Mouse (Mus musculus): Measurements from ENCODE around the gene 1700042G07Rik.

Gene 1700042G07Rik

DNA sequence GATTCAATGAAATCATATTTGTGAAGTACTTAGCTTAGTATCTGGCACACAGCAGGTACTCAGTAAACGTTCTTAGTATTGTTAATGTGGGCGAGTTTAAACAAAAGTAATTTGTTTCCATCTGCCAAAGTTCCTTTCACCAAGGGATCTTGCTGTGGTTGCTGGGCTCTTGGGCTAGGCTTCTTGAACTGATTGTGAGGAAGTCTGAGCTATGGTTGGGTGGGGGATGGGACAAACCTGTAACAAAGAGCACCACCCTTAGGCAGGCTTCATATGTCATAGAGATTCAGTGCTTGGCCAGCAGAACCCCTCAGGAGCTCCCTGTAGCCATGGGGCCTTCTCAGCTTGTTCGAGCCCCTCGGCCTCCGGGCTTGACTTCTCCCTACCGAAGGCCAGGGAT is at the start of gene 1700042G07Rik, which contains the start of gene Gm49337:
1700042G07Rik (plus strand) TSS at position 301 of the 400 bp plus-strand sequence.
Gm49337 (plus strand) TSS at position 313 of the 400 bp plus-strand sequence.
- DNase-seq (ENCODE audit: low read depth, low spot score), result no peak

DNA sequence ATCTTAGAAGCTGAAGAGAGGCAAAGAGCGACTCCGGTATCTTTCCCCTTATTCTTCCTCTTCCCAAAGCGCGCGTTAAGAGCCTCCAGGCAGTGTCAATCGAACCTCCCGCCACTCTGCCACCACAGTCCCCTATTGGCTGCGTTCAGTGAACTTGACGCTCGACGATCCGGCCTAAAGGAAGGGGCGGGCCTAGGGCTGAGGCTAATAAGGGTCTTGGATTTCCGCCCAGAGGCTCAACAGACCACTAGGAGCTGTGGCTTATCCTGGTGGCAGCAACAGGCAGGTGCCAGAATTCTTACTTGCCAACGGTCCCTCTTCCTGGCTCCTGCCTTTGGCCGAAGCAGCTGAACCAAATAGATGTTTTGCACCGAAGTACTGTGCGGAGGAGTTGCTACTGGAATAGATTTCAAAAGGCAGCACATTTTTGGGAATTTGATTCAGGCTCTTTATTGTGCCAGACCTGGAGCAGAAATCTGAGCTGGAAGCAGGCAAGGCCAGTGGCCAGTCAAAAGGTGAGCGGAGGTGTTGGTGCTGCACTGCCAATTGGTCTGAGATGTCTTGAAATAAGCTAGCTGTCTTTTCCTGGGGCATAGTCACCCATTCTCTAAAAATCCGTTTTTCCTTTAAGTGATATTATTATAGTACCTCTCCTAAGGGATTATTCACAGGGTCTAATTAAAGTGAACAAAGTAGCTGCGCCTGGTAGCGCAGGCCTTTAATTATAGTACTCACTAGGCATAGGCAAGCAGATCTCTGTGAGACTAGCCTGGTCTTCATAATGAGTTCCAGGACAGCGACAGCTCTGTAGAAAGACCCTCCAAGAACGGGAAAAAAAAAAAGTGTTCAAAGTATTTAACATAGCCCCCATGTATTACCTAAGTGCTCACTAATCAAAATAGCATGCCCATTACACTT is 49.3 kb upstream of the 1700042G07Rik start, which contains the start of the genes Rad54l and Pomgnt1:
Rad54l (minus strand) TSS at position 89 of the 918 bp plus-strand sequence.
Pomgnt1 (plus strand) TSS at position 239 of the 918 bp plus-strand sequence.
- peak; percentile 92 for DNase-seq (ENCODE audit: low read depth, low spot score)

DNA sequence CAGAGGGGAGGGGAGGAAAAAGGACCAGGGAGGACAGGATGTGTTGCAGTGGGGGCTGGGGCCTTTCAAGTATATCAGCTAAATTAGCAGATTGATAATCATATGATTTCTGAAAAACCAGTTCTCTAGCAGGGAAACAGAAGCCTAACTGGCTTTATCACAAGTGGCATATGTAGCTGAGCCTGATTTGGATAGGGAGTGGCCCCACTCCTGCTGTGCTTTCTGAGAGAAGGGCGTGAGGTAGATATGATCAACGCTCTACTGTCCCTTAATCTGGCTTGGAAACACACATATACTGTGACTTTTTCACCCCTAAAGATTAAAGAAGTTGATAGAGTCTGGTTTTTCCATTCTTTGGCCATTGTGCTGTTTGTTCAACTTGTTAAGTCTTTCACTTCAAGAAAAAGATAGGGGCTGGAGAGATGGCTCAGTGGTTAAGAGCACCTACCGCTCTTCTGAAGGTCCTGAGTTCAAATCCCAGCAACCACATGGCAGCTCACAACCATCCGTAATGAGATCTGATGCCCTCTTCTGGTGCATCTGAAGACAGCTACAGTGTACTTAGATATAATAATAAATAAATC is 47.3 kb upstream of the 1700042G07Rik start:
- DNase-seq (ENCODE audit: low read depth, low spot score), result no peak

DNA sequence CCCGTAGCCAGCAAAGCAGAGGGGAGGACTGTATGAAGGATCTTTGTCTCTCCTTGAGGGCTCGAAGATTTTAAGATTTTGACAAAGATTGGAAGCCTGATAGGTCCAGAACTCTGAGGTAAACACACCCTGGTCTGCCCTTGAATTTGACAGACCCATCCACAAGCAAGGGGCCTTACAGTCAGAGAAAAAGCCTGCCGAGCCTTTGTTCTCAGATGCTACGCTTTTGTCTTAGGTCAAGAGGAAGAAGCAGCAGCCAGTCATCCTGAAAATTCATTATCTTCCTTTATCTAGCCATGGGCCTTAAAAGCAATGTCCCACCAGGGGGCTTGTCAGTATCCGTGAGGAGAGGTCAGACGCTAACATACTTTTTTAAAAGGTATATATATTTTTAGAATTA is 45.2 kb upstream of the 1700042G07Rik start:
- no peak for DNase-seq (ENCODE audit: low read depth, low spot score)

DNA sequence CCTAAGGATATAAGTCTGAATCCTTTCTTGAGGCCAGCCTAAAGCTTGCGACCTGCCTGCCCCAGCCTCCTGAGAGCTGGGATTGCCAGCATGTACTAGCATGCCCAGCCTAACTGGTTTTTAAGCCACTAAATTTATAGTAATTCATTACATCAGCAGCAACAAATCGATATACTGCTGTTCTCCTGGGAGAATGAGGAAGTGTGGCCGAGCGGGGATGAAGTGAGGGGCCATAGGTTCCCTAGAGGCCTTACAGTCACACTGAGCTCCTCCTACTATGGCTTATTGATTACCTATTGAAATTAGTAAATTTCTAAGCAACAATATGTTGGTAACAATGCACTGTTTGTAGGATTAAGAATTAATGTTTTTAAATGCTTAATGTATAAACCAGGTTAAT is 40.0 kb upstream of the 1700042G07Rik start:
- no peak for DNase-seq (ENCODE audit: low read depth, low spot score)

DNA sequence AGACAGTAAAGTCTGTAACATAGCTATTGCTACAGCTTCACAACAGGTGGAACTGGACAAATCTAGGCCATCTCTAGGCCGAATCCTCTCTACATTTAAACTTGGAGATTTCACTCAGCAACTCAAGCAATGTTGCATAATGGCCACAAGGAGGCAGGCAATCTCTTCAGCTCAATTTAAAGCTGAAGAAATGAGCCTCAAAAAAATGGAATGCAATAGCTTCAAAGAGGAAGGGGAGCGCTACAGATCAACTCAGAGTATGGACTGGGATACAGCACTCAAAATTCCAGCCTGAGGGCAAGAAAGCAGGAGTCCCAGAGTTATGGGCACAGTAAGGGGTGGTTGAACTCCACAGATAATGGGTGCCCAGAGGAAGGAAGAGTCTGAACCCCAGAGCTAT is 38.2 kb upstream of the 1700042G07Rik start:
- DNase-seq (ENCODE audit: low read depth, low spot score), result peak; percentile 36

DNA sequence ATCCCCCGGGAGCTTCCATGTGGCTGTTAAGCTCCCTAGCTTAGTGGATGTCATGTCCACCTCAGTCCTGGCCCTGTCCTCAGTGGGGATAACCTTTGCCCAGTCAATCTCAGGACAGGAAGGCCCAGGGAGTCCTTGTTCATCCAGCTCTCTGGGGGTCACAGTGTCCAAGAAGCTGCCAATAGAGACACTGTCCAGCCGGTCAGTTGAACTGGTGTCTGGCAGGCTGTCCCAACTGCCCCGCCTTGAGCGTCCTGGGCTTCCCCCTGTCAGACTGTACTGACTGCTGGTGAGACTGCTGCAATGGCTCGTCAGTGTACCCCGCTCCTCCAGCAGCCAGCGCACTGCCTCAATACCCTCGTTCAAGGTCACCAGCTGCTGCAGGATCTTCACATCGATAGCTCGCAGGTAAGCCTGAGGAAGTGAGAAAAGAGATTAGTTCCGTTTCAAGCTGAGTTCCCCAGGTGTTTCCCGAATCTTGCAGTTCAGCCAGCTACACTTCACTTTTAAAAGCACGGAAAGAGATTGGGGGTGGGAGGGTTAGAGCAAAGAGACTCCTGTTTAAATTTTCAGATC is 35.7 kb upstream of the 1700042G07Rik start:
- DNase-seq (ENCODE audit: low read depth, low spot score), result no peak

DNA sequence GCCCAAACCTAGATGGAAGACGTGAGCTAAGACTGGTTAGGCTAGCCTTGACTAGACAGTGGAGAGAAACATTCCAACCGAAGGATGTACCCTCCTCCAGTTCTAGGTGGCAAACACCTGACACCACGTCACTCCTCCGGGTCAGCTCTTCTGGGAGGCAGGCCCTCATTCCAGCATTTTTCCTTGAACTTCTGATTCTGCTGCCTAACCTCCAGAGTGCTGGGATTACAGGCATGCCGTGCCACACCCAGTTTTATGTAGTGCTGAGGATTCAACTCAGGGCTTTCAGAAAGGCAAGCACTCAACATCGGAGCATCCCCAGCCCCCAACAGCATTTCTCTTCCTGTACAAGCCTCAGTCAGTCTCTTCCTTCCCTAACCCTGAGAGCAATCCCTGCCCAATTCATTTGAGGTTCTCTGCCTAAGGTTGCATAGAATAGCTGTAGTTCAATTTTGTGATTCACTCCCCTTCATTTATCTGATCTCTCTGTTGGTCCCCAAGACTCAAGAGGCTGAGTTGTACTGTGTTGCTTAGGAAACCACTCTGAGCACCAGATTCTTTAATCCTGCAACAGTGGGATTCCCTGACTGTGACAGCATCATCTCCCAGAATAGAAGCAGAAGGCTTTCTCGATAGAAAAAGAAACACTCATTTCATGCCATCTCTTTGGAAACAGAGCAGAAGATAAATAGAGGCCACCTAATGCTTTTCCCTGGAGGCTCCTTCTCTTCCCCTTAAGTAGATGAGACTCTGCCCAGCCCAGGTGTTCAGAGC is 32.2 kb upstream of the 1700042G07Rik start:
- no peak for DNase-seq (ENCODE audit: low read depth, low spot score)

DNA sequence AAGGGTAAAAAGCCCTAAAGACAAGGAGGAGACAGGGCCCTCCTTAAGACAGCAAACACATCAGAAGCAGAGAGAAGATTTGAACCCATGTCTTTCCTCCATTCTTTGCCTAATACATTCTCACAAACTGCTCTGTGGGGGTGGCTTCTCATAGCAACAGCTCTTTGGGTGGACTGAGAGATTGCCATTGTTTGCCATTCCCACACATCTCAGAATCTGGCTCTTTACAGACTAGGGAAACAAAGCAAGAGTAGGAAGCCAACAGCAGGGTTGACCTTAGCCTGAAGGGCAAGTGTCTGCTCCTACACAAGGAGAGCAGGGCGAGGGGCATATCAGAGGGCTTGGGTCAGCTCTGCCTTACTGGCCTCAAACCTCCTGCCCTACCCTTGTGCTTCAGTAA is 31.4 kb upstream of the 1700042G07Rik start:
- no peak for DNase-seq (ENCODE audit: low read depth, low spot score)

DNA sequence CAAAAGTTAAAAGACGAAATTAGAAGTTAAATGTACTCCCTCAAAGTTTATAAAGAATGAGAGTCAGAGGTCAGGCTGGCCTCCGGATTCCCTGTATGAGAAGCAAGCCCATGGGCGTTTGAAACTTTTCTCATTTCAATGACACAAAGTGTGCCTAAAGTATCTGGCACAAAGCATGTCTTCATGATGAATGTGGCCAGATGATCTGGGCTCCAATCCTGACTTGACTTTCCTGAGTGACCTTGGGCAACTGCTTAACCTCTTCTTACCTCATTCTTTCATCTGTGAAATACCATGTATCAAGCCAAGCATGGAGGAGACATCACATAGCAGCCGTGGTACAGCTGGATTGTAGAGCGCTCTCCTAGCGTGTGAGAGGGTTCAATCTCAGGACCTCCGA is 30.9 kb upstream of the 1700042G07Rik start:
- no peak for DNase-seq (ENCODE audit: low read depth, low spot score)

DNA sequence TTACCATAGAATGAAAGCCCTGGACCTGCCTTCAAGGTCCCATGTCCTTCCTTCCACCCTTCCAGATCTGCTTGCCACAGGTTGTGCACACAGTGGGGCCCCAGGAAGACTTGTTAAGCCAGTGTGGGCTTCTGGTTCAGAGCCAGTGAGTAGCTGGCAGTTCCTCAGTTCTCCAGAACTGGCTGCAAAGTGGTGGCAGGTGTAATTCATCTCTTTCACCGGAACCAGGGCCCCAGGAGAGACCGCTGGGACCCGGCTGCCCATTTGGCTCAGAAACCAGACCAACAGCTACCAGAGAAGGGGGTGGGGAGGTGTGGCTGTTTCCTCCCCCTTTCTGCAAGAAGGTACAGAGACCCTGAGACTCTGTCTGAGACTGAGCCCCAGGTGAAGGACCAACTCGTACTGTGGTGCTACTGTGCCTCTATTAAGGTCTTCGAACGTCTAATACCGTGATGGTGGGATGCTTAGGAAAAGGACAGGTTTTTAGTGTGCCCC is 29.8 kb upstream of the 1700042G07Rik start:
- DNase-seq (ENCODE audit: low read depth, low spot score), result no peak

DNA sequence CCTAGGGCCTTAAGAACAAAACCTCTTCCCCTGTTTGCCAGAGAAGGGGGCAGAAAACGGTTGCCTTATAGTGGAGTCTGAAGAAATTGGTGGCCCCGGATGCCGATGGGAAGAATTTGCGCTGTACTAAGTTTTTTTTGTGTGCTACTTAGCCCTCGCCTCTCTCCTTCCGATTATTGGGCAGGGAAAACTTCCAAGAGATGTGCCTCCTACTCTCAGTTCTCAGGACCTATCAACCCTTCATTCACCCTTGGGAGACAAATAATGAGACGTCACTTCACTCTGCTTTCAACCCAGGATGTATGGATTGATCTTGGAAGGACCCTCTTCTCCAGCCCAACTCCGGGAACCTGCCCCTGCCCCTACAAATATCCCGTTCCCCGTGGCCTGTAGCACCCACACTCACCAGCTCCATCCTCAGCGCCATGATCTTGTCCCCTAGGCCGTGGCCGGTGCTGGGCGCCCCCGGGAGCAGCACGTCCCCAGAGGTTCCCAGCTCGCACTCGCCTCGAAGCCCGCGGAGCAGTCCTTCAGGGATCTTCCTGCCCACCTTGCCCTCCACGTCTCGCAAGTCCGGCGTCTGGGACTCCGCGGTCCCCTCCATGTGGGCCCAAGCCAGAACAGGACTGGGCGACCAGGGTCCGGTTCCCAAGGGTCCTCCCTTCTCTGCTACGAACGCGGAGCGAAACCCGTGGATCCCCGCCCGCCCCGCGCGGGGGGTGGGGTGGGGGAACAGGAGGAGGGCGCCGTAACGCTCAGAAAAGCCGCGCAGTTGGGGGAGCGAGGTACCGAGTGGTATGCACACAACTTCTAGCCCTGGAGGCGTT is 29.1 kb upstream of the 1700042G07Rik start:
- no peak for DNase-seq (ENCODE audit: low read depth, low spot score)

DNA sequence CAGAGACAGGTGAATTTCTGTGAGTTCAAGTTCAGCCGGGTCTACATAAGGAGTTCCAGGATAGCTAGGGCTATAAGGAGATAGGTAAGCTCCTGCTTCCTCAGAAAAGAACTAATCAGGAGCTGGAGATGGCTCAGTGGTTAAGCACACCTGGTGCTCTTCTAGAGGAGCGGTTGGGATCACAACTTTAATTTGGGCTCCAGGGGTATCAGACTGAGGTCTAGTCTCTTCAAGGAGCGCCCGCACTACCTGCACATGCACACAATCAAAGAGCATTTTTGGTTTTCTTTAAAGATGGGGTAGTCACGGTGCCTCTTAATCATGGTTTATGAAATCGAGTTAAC is 23.4 kb upstream of the 1700042G07Rik start:
- DNase-seq (ENCODE audit: low read depth, low spot score), result no peak

DNA sequence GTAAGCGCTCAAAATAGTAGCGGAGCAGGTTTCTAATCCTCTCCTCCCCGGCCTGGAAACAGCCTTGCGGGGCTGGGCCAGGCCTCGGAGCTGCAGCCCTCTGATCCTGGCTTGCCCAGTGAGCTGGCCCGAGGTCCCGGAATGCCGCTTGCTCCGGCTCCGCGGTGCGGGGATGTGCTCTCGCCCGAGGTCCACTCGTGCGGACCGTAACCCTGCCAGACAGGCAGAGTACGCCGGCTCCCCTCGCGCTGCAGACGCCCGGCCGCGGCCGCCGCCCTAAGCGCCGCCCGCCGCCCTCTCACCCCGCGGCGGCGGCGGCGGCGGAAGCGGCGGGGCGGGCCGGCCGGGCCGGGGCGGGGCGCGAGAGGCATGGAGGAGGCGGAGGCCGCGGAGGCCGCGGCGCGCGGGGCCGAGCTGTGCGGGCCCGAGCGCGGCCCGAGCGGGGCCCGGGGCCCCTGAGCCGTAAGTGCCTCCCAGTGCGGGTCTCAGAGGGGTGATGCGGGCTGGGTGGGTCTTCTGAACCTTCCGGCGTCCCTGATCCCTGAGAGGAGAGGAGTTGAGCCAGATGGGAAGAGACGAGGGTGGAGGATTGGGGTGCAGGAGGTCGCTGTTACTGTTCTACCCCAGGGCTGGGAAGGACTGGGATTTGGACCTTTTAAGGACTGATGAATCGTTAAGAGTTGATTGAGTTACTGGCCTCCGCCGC is 22.9 kb upstream of the 1700042G07Rik start:
- peak; percentile 53 for DNase-seq (ENCODE audit: low read depth, low spot score)

DNA sequence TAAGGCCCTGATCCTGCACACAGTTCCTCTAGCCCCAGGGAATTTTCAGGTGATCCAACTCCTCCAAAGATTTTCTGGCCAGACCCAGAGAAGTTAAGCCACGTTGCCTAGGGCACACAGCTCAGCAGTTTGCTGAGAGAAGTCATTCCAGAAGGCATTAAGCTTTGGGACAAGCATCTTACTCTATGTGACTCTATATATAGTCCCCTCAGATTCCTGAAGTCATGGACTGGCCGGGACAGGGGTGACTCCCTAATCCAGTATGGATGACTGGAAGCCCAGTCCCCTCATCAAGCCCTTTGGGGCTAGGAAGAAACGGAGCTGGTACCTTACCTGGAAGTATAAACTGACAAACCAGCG is 22.3 kb upstream of the 1700042G07Rik start:
- no peak for DNase-seq (ENCODE audit: low read depth, low spot score)

DNA sequence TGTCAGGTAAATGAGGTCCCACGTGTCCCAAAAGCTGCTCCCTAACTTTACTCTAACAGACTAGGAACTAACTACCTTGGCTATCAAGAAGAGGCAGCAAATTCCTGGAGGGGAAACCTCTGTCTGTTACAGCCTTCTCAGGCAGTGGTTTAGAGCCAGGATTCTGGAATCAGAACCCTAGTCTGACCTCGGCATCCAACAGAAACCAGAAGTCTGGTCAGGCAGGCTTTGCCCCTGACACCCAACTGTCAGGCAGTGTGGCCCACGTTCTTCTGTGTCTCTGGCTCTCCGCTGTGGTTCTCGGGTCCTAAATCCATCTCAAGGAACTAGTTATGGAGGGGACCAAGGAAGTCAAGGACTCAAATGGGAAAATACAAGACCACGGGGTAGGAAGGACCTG is 21.9 kb upstream of the 1700042G07Rik start, which contains the start of gene Lurap1:
Lurap1 (minus strand) TSS at position 101 of the 400 bp plus-strand sequence.
- no peak for DNase-seq (ENCODE audit: low read depth, low spot score)

DNA sequence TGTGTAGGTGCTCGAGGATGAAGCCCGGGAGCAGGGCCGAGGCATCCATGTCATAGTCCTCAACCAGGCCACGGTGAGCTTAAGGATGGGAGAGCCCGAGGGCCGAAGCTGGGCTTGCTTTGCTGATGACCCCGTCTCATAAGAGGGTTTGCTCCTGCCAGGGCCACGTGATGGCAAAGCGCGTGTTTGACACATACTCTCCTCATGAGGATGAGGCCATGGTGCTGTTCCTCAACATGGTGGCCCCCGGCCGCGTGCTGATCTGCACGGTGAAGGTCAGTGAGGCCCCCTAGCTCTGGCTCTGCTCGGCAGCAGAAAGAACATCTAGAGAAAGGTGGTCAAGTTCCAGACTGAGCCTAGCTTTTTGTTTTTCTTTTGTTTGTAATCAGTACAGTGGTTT is 20.5 kb upstream of the 1700042G07Rik start:
- no peak for DNase-seq (ENCODE audit: low read depth, low spot score)

DNA sequence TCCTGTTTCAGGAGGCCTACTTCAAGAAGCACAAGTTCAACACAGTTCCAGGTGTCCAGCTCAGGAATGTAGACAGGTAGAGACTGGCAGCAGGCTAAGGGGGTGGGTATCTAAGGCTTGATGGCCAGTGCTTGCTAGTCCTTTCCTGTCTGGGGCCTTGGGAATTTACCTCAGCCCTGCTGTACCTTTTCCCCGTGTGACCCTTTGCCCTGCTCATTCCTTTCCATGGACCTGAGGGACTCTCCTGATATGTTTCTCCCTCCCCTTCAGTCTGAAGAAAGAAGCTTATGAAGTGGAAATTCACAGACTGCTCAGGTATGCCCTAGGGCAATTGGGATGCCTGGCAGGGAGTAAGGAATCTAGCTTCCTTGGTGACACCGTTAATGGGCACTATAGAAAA is 15.3 kb upstream of the 1700042G07Rik start:
- DNase-seq (ENCODE audit: low read depth, low spot score), result no peak

DNA sequence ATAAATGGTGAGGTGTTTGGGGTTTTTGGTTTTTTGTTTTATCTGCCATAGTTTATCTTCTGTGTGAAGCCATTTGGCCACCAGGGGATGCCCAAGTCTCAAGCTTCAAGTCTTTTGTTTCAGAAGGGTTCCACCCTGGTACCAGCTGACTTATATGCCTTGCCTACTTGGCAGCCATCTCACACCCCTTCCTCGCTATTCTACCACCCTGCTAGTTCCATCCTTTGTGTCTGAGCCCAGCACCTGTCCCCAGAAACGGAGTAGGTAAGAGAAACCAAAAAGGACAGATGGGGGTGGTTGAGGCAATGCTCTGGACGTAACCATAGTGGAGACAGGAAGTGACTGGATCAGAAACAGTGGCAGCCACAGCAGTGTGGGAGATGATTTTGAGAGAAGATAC is 13.3 kb upstream of the 1700042G07Rik start:
- DNase-seq (ENCODE audit: low read depth, low spot score), result no peak

DNA sequence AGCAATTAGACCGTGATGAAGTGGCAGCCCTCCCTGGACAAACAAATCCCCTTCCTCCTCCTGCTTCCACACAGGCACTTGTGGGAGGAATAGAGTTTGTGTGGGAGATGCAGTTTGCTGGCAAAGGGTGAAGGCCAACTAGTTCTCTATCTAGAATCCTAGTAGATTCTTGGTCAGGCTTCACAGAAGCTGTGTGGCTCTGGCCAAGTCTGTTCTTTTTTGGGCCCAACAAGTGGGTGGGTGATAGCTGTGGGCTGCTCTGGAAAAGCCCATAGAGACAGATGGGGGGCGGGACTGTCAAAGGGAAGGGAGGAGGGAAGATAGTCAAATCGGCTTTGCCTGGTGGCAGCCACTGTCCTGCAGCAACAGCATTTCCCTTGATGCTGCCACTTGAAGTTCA is 12.4 kb upstream of the 1700042G07Rik start:
- DNase-seq (ENCODE audit: low read depth, low spot score), result no peak

Measured in retina, postnatal 7 days (tissue).